Mouse (Mus musculus) limb, embryonic 14.5 days (tissue): ENCODE data around the gene Olfr744. TPM values are rescaled to one million over a fixed set of nuclear protein-coding genes. Genes with fewer than 3 reads are reported as not detected.
"Not testable (repeated sequence)": the region's sequence is repeated elsewhere in the genome, so short reads cannot be mapped to it uniquely, and the experiment has no call there.

Experiments used
- ATAC-seq: fragments of 200-750 bp; cut with Nextera tagmentation; 2 replicates; pipeline ENCODE4 v1.8.0; 2017; ENCODE audit warnings: low read depth, moderate number of reproducible peaks, moderate TSS enrichment; ENCODE audit not compliant: low FRiP score
- DNase-seq: peaks from one replicate; pipeline ENCODE4 v3.0.0-alpha.2; 2015; ENCODE audit warnings: low spot score
- H3K27ac ChIP-seq: fragments of 300-500 bp; sonication (generic); replicated peaks from 2 replicates; pipeline ENCODE4 v1.5.1; 2014; ENCODE audit warnings: low read depth, mild to moderate bottlenecking, low read length, moderate library complexity, mixed read lengths
- H3K27me3 ChIP-seq: fragments of 300-500 bp; sonication (generic); 2 replicates; pipeline ENCODE4 v1.6.1; 2014; ENCODE audit warnings: low read length, mixed read lengths; ENCODE audit not compliant: control insufficient read depth, insufficient read depth
- H3K36me3 ChIP-seq: fragments of 300-500 bp; sonication (generic); 2 replicates; pipeline ENCODE4 v1.6.1; 2014; ENCODE audit warnings: mild to moderate bottlenecking, low read length, moderate library complexity, mixed read lengths; ENCODE audit not compliant: control insufficient read depth, insufficient read depth
- H3K4me1 ChIP-seq: fragments of 300-500 bp; sonication (generic); 2 replicates; pipeline ENCODE4 v1.6.1; 2014; ENCODE audit warnings: antibody characterized with exemption, low read length, mixed read lengths; ENCODE audit not compliant: control insufficient read depth, insufficient read depth
- H3K4me2 ChIP-seq: fragments of 300-500 bp; sonication (generic); replicated peaks from 2 replicates; pipeline ENCODE4 v1.6.1; 2014; ENCODE audit warnings: low read depth, mild to moderate bottlenecking, low read length, moderate library complexity; ENCODE audit not compliant: severe bottlenecking
- H3K4me3 ChIP-seq: fragments of 300-500 bp; sonication (generic); replicated peaks from 2 replicates; pipeline ENCODE4 v1.5.1; 2014; ENCODE audit warnings: low read length
- H3K9ac ChIP-seq: fragments of 300-500 bp; sonication (generic); 2 replicates; pipeline ENCODE4 v1.6.1; 2014; ENCODE audit warnings: mild to moderate bottlenecking, low read depth, low read length, moderate library complexity; ENCODE audit not compliant: severe bottlenecking
- H3K9me3 ChIP-seq: fragments of 300-500 bp; sonication (generic); 2 replicates; pipeline ENCODE4 v1.6.1; 2016; ENCODE audit warnings: low read length; ENCODE audit not compliant: control insufficient read depth
- POLR2A ChIP-seq: fragments of 200-500 bp; IDR thresholded peaks from 2 replicates; pipeline ENCODE4 v1.8.0; 2012; ENCODE audit warnings: inconsistent platforms, mild to moderate bottlenecking, moderate library complexity, borderline replicate concordance; ENCODE audit not compliant: insufficient read depth, insufficient read length; ENCODE audit errors: extremely low read depth
- WGBS: fragments of 180-500 bp; shearing (Covaris S2); extraction: QIAGEN DNeasy Blood & Tissue Kit; methylation state at CpG from one replicate; pipeline ENCODE4 v1.1.7; 2014; 5-methylcytosine and 5-hydroxymethylcytosine counted together
- polyA plus RNA-seq, 2 experiments: library from polyadenylated mRNA; depleted of rRNA in 1 of 2; stranded (reverse) in 1 of 2; unstranded in 1 of 2; fragments of >200 nt; fragmentation: Nextera tagmentation in 1 of 2; extraction: Ambion mirVana in 1 of 2; gene quantifications; 2 replicates each; pipeline versions ENCODE4 v1.2.1 to v1.2.3; 2012 to 2014

Gene Olfr744
- polyA plus RNA-seq (2012; rRNA removed) (not detected in 2 replicates), polyA plus RNA-seq (2014; fragmentation: Nextera tagmentation; extraction: Ambion mirVana) (not detected in 2 replicates)

- Histone ChIP-seq H3K27me3 (no peaks in the 10 kb centered on the region), H3K36me3 (no peaks in the 10 kb centered on the region), H3K9ac (no peak within 1 kb of the TSS), H3K9me3 (no peaks in the 10 kb centered on the region; the same call in 1 of the 2 replicates), H3K4me3 (no peak within 1 kb of the TSS), H3K27ac (no peak within 1 kb of the TSS), H3K4me2 (no peak within 1 kb of the TSS), H3K4me1 (no peaks in the 10 kb centered on the region)
- ATAC-seq (no peak), DNase-seq (no peak)
- no peak for TF ChIP-seq POLR2A
- 89% methylated on average over 2 of the region's 2 CpGs for WGBS
Observed at GRCm38 (mm10) chr14:50614579-50614978, at the start of gene Olfr744. Olfr744 (plus strand) TSS chr14:50614879.

- H3K9ac ChIP-seq, H3K4me1 ChIP-seq, H3K36me3 ChIP-seq, ATAC-seq, H3K4me3 ChIP-seq, H3K27ac ChIP-seq, H3K27me3 ChIP-seq, DNase-seq, H3K9me3 ChIP-seq, H3K4me2 ChIP-seq: not testable (repeated sequence)
- 78% methylated on average over 1 of the region's 1 CpGs for whole genome bisulfite sequencing
Observed at GRCm38 (mm10) chr14:50573056-50573455, 41.6 kb upstream of the Olfr744 start.

GRCm38 (mm10) chr14:50639088-50639487, 24.4 kb downstream of the Olfr744 start, which contains the start of gene Olfr745:
Olfr745 (plus strand) TSS chr14:50639388.
- Histone ChIP-seq H3K27ac (no peak within 1 kb of the TSS), H3K9ac (no peak within 1 kb of the TSS), H3K4me2 (no peak within 1 kb of the TSS), H3K9me3 (no peaks in the 10 kb centered on the region), H3K4me1 (no peaks in the 10 kb centered on the region), H3K36me3 (no peaks in the 10 kb centered on the region), H3K4me3 (no peak within 1 kb of the TSS), H3K27me3 (no peaks in the 10 kb centered on the region)
- TF ChIP-seq POLR2A, result no peak
- WGBS, result 76% methylated on average over 2 of the region's 2 CpGs
- DNase-seq (no peak), ATAC-seq (no peak)

- no peaks in the 10 kb centered on the region for H3K36me3 ChIP-seq
- no peak within 1 kb of the TSS for H3K27ac ChIP-seq
- no peak for TF ChIP-seq POLR2A
- ATAC-seq, result no peak
- H3K9me3 ChIP-seq, result no peaks in the 10 kb centered on the region
- no peaks in the 10 kb centered on the region for H3K27me3 ChIP-seq
- no peak within 1 kb of the TSS for H3K4me3 ChIP-seq
- no peak within 1 kb of the TSS for H3K4me2 ChIP-seq
- no peak within 1 kb of the TSS for H3K9ac ChIP-seq
- no peak for DNase-seq
- H3K4me1 ChIP-seq, result no peaks in the 10 kb centered on the region
Observed at GRCm38 (mm10) chr14:50646783-50647182, 32.1 kb downstream of the Olfr744 start, which contains the start of gene Olfr746. Olfr746 (plus strand) TSS chr14:50647083.

Other genes with a start within 250 kb of the Olfr744 start
- gene Olfr736, start 233.7 kb upstream of the Olfr744 start, polyA plus RNA-seq (2012; rRNA removed), result not detected in 2 replicates
- not detected in 2 replicates for gene Olfr736, start 233.7 kb upstream of the Olfr744 start, polyA plus RNA-seq (2014; fragmentation: Nextera tagmentation; extraction: Ambion mirVana)
- gene Olfr738, start 207.3 kb upstream of the Olfr744 start, polyA plus RNA-seq (2012; rRNA removed), result not detected in 2 replicates
- not detected in 2 replicates for gene Olfr738, start 207.3 kb upstream of the Olfr744 start, polyA plus RNA-seq (2014; fragmentation: Nextera tagmentation; extraction: Ambion mirVana)
- gene Olfr739, start 196.3 kb upstream of the Olfr744 start, polyA plus RNA-seq (2012; rRNA removed), result not detected in 2 replicates
- gene Olfr739, start 196.3 kb upstream of the Olfr744 start, polyA plus RNA-seq (2014; fragmentation: Nextera tagmentation; extraction: Ambion mirVana), result not detected in 2 replicates
- gene Olfr740, start 169.3 kb upstream of the Olfr744 start, polyA plus RNA-seq (2012; rRNA removed), result not detected in 2 replicates
- not detected in 2 replicates for gene Olfr740, start 169.3 kb upstream of the Olfr744 start, polyA plus RNA-seq (2014; fragmentation: Nextera tagmentation; extraction: Ambion mirVana)
- gene Olfr741, start 142.1 kb upstream of the Olfr744 start, polyA plus RNA-seq (2012; rRNA removed), result not detected in 2 replicates
- gene Olfr741, start 142.1 kb upstream of the Olfr744 start, polyA plus RNA-seq (2014; fragmentation: Nextera tagmentation; extraction: Ambion mirVana), result not detected in 2 replicates
- gene Olfr742, start 111.3 kb upstream of the Olfr744 start, polyA plus RNA-seq (2012; rRNA removed), result not detected in 2 replicates
- gene Olfr742, start 111.3 kb upstream of the Olfr744 start, polyA plus RNA-seq (2014; fragmentation: Nextera tagmentation; extraction: Ambion mirVana), result not detected in 2 replicates
- gene Olfr743, start 93.0 kb upstream of the Olfr744 start, polyA plus RNA-seq (2012; rRNA removed), result not detected in 2 replicates
- gene Olfr743, start 93.0 kb upstream of the Olfr744 start, polyA plus RNA-seq (2014; fragmentation: Nextera tagmentation; extraction: Ambion mirVana), result not detected in 2 replicates
- not detected in 2 replicates for gene Olfr745, start 24.5 kb downstream of the Olfr744 start, polyA plus RNA-seq (2012; rRNA removed)
- gene Olfr745, start 24.5 kb downstream of the Olfr744 start, polyA plus RNA-seq (2014; fragmentation: Nextera tagmentation; extraction: Ambion mirVana), result not detected in 2 replicates
- not detected in 2 replicates for gene Olfr746, start 32.2 kb downstream of the Olfr744 start, polyA plus RNA-seq (2012; rRNA removed)
- gene Olfr746, start 32.2 kb downstream of the Olfr744 start, polyA plus RNA-seq (2014; fragmentation: Nextera tagmentation; extraction: Ambion mirVana), result not detected in 2 replicates
- not detected in 2 replicates for gene Olfr747, start 78.3 kb downstream of the Olfr744 start, polyA plus RNA-seq (2012; rRNA removed)
- gene Olfr747, start 78.3 kb downstream of the Olfr744 start, polyA plus RNA-seq (2014; fragmentation: Nextera tagmentation; extraction: Ambion mirVana), result not detected in 2 replicates
- not detected in 2 replicates for gene Olfr748, start 92.5 kb downstream of the Olfr744 start, polyA plus RNA-seq (2012; rRNA removed)
- not detected in 2 replicates for gene Olfr748, start 92.5 kb downstream of the Olfr744 start, polyA plus RNA-seq (2014; fragmentation: Nextera tagmentation; extraction: Ambion mirVana)
- not detected in 2 replicates for gene Olfr749, start 130.2 kb downstream of the Olfr744 start, polyA plus RNA-seq (2012; rRNA removed)
- not detected in 2 replicates for gene Olfr749, start 130.2 kb downstream of the Olfr744 start, polyA plus RNA-seq (2014; fragmentation: Nextera tagmentation; extraction: Ambion mirVana)
- gene Ttc5, start 170.6 kb downstream of the Olfr744 start, polyA plus RNA-seq (2012; rRNA removed), result 75.6 and 77.4 TPM in 2 replicates
- 63.2 and 67.6 TPM in 2 replicates for gene Ttc5, start 170.6 kb downstream of the Olfr744 start, polyA plus RNA-seq (2014; fragmentation: Nextera tagmentation; extraction: Ambion mirVana)
- not detected in 2 replicates for gene Ccnb1ip1, start 192.9 kb downstream of the Olfr744 start, polyA plus RNA-seq (2012; rRNA removed)
- gene Ccnb1ip1, start 192.9 kb downstream of the Olfr744 start, polyA plus RNA-seq (2014; fragmentation: Nextera tagmentation; extraction: Ambion mirVana), result not detected in 2 replicates
- 65.4 and 86.6 TPM in 2 replicates for gene Parp2, start 193.0 kb downstream of the Olfr744 start, polyA plus RNA-seq (2012; rRNA removed)
- 54.0 and 57.8 TPM in 2 replicates for gene Parp2, start 193.0 kb downstream of the Olfr744 start, polyA plus RNA-seq (2014; fragmentation: Nextera tagmentation; extraction: Ambion mirVana)